Mouse (Mus musculus) stomach, embryonic 16.5 days (tissue): ENCODE data around the gene Ncln. TPM values are rescaled to one million over a fixed set of nuclear protein-coding genes. Genes with fewer than 3 reads are reported as not detected.

Source experiments
- ATAC-seq: fragments of 200-750 bp; cut with Nextera tagmentation; 2 replicates; pipeline ENCODE4 v1.8.0; 2017; ENCODE audit warnings: moderate number of reproducible peaks, moderate TSS enrichment; ENCODE audit not compliant: insufficient read depth, low FRiP score
- H3K27ac ChIP-seq: fragments of 300-500 bp; sonication (generic); 2 replicates; pipeline ENCODE4 v1.5.1; 2014; ENCODE audit warnings: low read length
- H3K27me3 ChIP-seq: fragments of 300-500 bp; sonication (generic); 2 replicates; pipeline ENCODE4 v1.6.1; 2014; ENCODE audit warnings: low read length, control low read depth, mixed read lengths; ENCODE audit not compliant: control insufficient read depth, insufficient read depth
- H3K36me3 ChIP-seq: fragments of 300-500 bp; sonication (generic); 2 replicates; pipeline ENCODE4 v1.6.1; 2014; ENCODE audit warnings: low read length; ENCODE audit not compliant: control insufficient read depth, insufficient read depth
- H3K4me1 ChIP-seq: fragments of 300-500 bp; sonication (generic); 2 replicates; pipeline ENCODE4 v1.6.1; 2014; ENCODE audit warnings: low read length, control low read depth, mixed read lengths; ENCODE audit not compliant: control insufficient read depth, insufficient read depth
- H3K4me2 ChIP-seq: fragments of 300-500 bp; sonication (generic); 2 replicates; pipeline ENCODE4 v1.6.1; 2014; ENCODE audit warnings: low read depth, low read length, mixed read lengths
- H3K4me3 ChIP-seq: fragments of 300-500 bp; sonication (generic); replicated peaks from 2 replicates; pipeline ENCODE4 v1.5.1; 2014; ENCODE audit warnings: mild to moderate bottlenecking, low read length
- H3K9ac ChIP-seq: fragments of 300-500 bp; sonication (generic); 2 replicates; pipeline ENCODE4 v1.6.1; 2014; ENCODE audit warnings: low read length
- H3K9me3 ChIP-seq: fragments of 300-500 bp; sonication (generic); replicated peaks from 2 replicates; pipeline ENCODE4 v1.6.1; 2016; ENCODE audit warnings: low read length, control low read depth; ENCODE audit not compliant: control insufficient read depth
- WGBS: fragments of 180-500 bp; shearing (Covaris S2); extraction: QIAGEN DNeasy Blood & Tissue Kit; methylation state at CpG from one replicate; pipeline ENCODE4 v1.1.7; 2014; 5-methylcytosine and 5-hydroxymethylcytosine counted together
- polyA plus RNA-seq: library from polyadenylated mRNA; unstranded; fragments of >200 nt; fragmentation: Nextera tagmentation; extraction: Ambion mirVana; gene quantifications from 2 replicates; pipeline ENCODE4 v1.2.1, GENCODE M21; 2015

Ncln gene
- polyA plus RNA-seq, 1 experiment from 2014 or later: 88.4 TPM

DNA sequence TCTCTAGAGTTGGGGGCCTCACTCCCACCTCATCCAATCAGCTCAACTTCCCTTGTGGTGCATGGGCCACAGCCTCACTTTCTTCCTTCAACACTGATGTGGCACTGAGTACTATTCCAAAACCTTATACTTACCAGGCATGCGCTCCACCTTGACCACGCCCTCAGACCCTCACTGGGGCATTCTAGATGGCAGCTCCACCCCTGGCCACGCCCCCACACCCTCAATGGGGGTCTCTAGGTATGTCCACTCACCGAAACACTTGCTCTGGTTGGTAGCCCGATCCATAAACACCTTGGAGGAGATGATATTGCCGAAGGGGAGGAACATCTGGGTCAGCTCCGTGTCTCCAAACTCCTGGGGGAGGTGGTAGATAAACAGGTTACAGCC, 33.8 kb downstream of the Ncln start:
- Histone ChIP-seq H3K27ac (no peak overlapping the region), H3K27me3 (peaks cover 60% of the 10 kb centered on the region), H3K9me3 (no peaks in the 10 kb centered on the region), H3K9ac (no peak overlapping the region), H3K36me3 (no peaks in the 10 kb centered on the region), H3K4me1 (0 out of 2 replicates have a peak, but pooled peaks cover 7% of the 10 kb centered on the region), H3K4me2 (0 out of 2 replicates have a peak overlapping the region, but pooled peaks have one; percentile 19), H3K4me3 (peak overlapping the region; percentile 18; the same call in 1 of the 2 replicates)
- 40% methylated on average over 7 of the region's 7 CpGs for WGBS
- no peak for ATAC-seq

DNA sequence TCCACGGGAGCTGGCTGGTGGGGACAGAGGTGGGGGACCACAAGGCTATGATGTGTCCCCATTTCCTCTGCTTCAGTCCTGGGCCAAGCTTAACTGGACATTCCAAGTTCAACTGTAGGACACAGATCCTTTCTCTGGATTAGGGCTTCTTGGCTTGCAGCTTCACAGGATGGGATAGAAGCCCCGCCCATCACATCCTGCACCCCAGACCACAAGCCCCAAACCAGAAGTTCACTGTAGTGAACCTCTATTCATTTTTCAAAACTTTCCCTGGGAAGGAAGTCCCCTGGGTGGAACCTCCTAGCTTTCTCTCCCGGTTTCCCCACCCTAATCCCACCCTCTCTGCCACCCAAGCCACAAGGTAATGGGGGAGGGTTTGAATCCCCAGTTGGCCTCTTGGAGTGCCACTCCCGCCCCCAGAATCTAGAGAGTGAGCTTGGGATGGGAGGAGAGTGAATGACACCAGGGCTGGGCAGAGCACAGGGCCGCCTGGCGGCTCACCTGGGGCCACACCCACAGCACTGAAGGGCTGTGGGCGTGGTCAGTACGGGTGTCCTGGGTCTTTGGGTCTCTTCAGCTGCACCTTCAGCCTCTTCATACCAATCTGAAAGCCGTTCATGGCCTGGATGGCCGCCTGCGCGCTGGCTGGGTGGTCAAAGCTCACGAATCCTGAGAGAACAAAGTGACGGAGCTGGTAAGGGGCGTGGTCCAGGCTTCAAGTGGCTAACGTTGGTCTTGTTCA, 34.3 kb downstream of the Ncln start:
- Histone ChIP-seq H3K4me2 (0 out of 2 replicates have a peak overlapping the region, but pooled peaks have one; percentile 19), H3K9me3 (no peaks in the 10 kb centered on the region), H3K27me3 (peaks cover 60% of the 10 kb centered on the region), H3K36me3 (no peaks in the 10 kb centered on the region), H3K9ac (no peak overlapping the region; the same call in 1 of the 2 replicates), H3K4me1 (0 out of 2 replicates have a peak, but pooled peaks cover 7% of the 10 kb centered on the region), H3K27ac (no peak overlapping the region), H3K4me3 (peak overlapping the region; percentile 18)
- WGBS: 7% methylated on average over 16 of the region's 16 CpGs
- no peak for ATAC-seq

- ATAC-seq: no peak
- Histone ChIP-seq H3K36me3 (no peaks in the 10 kb centered on the region), H3K4me2 (no peak overlapping the region), H3K4me3 (no peak overlapping the region), H3K27ac (no peak overlapping the region), H3K9me3 (no peaks in the 10 kb centered on the region), H3K4me1 (0 out of 2 replicates have a peak, but pooled peaks cover 7% of the 10 kb centered on the region), H3K9ac (no peak overlapping the region), H3K27me3 (peaks cover 68% of the 10 kb centered on the region)
- 48% methylated on average over 11 of the region's 11 CpGs for WGBS
Measured at GRCm38 (mm10) chr10:81460951-81461350, 35.2 kb downstream of the Ncln start.

- Histone ChIP-seq H3K27ac (no peak overlapping the region), H3K36me3 (no peaks in the 10 kb centered on the region), H3K27me3 (peaks cover 73% of the 10 kb centered on the region), H3K9ac (no peak overlapping the region), H3K4me2 (no peak overlapping the region), H3K4me3 (no peak overlapping the region), H3K9me3 (no peaks in the 10 kb centered on the region), H3K4me1 (0 out of 2 replicates have a peak, but pooled peaks cover 7% of the 10 kb centered on the region)
- 32% methylated on average over 20 of the region's 20 CpGs for WGBS
- ATAC-seq: no peak
Measured at GRCm38 (mm10) chr10:81460471-81460870, 35.7 kb downstream of the Ncln start.

GRCm38 (mm10) chr10:81459399-81459798, 36.8 kb downstream of the Ncln start:
- Histone ChIP-seq H3K9me3 (no peaks in the 10 kb centered on the region), H3K27me3 (peaks cover 73% of the 10 kb centered on the region), H3K9ac (no peak overlapping the region), H3K27ac (no peak overlapping the region), H3K4me3 (no peak overlapping the region), H3K36me3 (no peaks in the 10 kb centered on the region), H3K4me1 (0 out of 2 replicates have a peak, but pooled peaks cover 7% of the 10 kb centered on the region), H3K4me2 (no peak overlapping the region)
- no peak for ATAC-seq
- 66% methylated on average over 21 of the region's 21 CpGs for WGBS

- 69% methylated on average over 6 of the region's 6 CpGs for WGBS
- peaks cover 75% of the 10 kb centered on the region for H3K27me3 ChIP-seq
- H3K27ac ChIP-seq: no peak overlapping the region
- H3K9me3 ChIP-seq: no peaks in the 10 kb centered on the region
- H3K4me3 ChIP-seq: no peak overlapping the region
- H3K4me1 ChIP-seq: 0 out of 2 replicates have a peak, but pooled peaks cover 5% of the 10 kb centered on the region
- H3K4me2 ChIP-seq: no peak overlapping the region
- ATAC-seq: no peak
- no peaks in the 10 kb centered on the region for H3K36me3 ChIP-seq
- no peak overlapping the region for H3K9ac ChIP-seq
Measured at GRCm38 (mm10) chr10:81458267-81458666, 37.9 kb downstream of the Ncln start.

GRCm38 (mm10) chr10:81457624-81458023, 38.6 kb downstream of the Ncln start:
- H3K27me3 ChIP-seq: peaks cover 75% of the 10 kb centered on the region
- 77% methylated on average over 8 of the region's 8 CpGs for WGBS
- H3K27ac ChIP-seq: no peak overlapping the region
- no peak overlapping the region for H3K4me2 ChIP-seq
- ATAC-seq: no peak
- H3K36me3 ChIP-seq: no peaks in the 10 kb centered on the region
- H3K4me1 ChIP-seq: 0 out of 2 replicates have a peak, but pooled peaks cover 5% of the 10 kb centered on the region
- H3K4me3 ChIP-seq: no peak overlapping the region
- no peak overlapping the region for H3K9ac ChIP-seq
- H3K9me3 ChIP-seq: no peaks in the 10 kb centered on the region

- Histone ChIP-seq H3K4me1 (0 out of 2 replicates have a peak, but pooled peaks cover 5% of the 10 kb centered on the region), H3K4me2 (no peak overlapping the region), H3K9ac (no peak overlapping the region), H3K4me3 (no peak overlapping the region), H3K9me3 (no peaks in the 10 kb centered on the region), H3K36me3 (no peaks in the 10 kb centered on the region), H3K27me3 (peaks cover 75% of the 10 kb centered on the region), H3K27ac (no peak overlapping the region)
- WGBS: 31% methylated on average over 12 of the region's 12 CpGs
- no peak for ATAC-seq
Measured at GRCm38 (mm10) chr10:81456983-81457563, 39.1 kb downstream of the Ncln start.

DNA sequence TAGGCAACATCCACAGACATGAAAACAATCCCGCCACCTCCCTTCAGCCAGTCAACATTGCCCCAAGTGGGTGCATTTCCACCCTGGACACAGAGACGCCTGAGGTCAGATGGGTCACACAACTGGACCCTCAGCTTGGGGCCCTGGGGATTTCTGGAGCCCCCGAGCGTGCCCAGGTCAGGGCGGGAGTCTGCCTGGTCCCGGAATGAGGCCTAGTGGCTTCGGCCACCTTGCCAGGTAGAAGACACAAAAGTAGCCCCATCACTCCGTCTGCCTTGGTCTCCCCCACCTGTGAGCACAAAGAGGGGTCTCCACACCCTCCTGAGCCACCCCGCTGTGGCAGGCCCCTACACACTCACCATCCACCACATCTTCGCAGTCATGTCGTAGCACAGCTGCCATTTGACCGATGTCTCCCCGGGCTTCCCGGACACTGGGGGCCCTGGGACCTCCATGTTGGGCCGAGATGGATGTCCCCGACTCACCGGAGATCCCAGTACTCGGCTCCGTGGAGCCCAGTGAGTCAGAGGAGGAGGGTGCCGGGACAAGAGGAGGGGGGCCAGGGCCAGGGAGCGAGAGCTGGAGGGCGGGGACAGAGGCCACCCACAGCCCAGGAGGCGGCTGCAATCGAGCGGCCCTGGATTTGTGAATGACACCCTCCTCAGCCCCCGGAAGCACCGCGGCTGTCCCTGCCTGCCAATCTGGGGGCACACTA, 40.9 kb downstream of the Ncln start, which contains the start of gene Nfic:
Gene Nfic (minus strand): TSS at position 455 of the 715 bp plus-strand sequence.
- Histone ChIP-seq H3K36me3 (no peaks in the 10 kb centered on the region), H3K9me3 (no peaks in the 10 kb centered on the region), H3K27me3 (peaks cover 76% of the 10 kb centered on the region), H3K27ac (no peak within 1 kb of the TSS), H3K4me1 (no peaks in the 10 kb centered on the region), H3K4me2 (no peak within 1 kb of the TSS), H3K4me3 (no peak within 1 kb of the TSS), H3K9ac (no peak within 1 kb of the TSS)
- ATAC-seq: no peak
- WGBS: 55% methylated on average over 28 of the region's 28 CpGs
